In the genomic region with DNA sequence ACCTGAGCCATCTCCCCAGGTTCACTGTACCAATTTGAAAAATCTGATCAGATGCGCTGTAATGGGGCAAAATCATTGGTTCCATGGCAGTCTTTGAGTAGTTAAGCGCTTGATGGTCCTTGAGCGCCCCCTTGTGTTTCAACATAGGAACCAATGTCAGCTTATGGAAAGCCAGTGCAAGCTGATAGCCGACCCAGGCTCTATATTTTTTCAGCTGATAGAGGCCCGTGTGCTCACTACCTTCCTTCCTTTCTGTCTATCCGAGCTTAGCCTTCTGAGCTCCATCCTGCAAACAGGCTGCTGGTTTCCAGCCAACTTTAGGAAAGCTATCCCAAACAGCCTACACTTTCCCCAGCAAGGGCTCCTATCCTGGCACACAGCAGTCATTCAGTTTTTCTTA, we compare ENCODE assay signal across 8 mouse cellular contexts. TPM values are rescaled to one million over a fixed set of nuclear protein-coding genes. Genes with fewer than 3 reads are reported as not detected.
A peak's percentile ranks its signal among the peaks of the same experiment; 100 is the strongest.
DNase-seq lines count a peak whose midpoint lies in the region; ATAC-seq lines count a peak whose summit lies in the region.

No protein-coding gene starts in this region.

- H3K27ac ChIP-seq in midbrain, embryonic 11.5 days (ENCODE audit: low read depth, low read length): no peak overlapping the region
- H3K27ac ChIP-seq in midbrain, embryonic 15.5 days: no peak overlapping the region

- no peak overlapping the region for H3K4me2 ChIP-seq in midbrain, embryonic 11.5 days
- no peak overlapping the region for H3K4me2 ChIP-seq in midbrain, embryonic 15.5 days

- DNase-seq in midbrain, embryonic 11.5 days (ENCODE audit: low spot score, missing footprints): peak; percentile 97
- DNase-seq in adrenal gland, postnatal 10 days: peak; percentile 83
- peak; percentile 83 for DNase-seq in embryo, embryonic 11 days
- peak; percentile 78 for DNase-seq in left cerebral cortex, postnatal 4 days
- peak; percentile 56 to 68 for DNase-seq in natural killer cell, adult 2 months (ENCODE audit: low spot score in 2 of 2)
- DNase-seq in testis, postnatal 14 days (ENCODE audit: low spot score): peak; percentile 62

- H3K36me3 ChIP-seq in midbrain, embryonic 11.5 days (ENCODE audit: control insufficient read depth, insufficient read depth, low read length): no peaks in the 10 kb centered on the region
- no peaks in the 10 kb centered on the region for H3K36me3 ChIP-seq in midbrain, embryonic 15.5 days (replicated peaks)

- H3K9ac ChIP-seq in midbrain, embryonic 11.5 days (ENCODE audit: low read length): no peak overlapping the region
- no peak overlapping the region for H3K9ac ChIP-seq in midbrain, embryonic 15.5 days

- H3K4me1 ChIP-seq in midbrain, embryonic 11.5 days (ENCODE audit: control insufficient read depth, insufficient read depth, low read length): peaks cover 4% of the 10 kb centered on the region
- no peaks in the 10 kb centered on the region for H3K4me1 ChIP-seq in midbrain, embryonic 15.5 days

- ATAC-seq in midbrain, embryonic 11.5 days (ENCODE audit: low FRiP score): no peak
- ATAC-seq in midbrain, embryonic 15.5 days (replicated peaks): no peak; the same call in 1 of the 2 replicates
- peak; percentile 64 for ATAC-seq in inflammation-experienced regulatory T-cells, adult 6 months

- intact Hi-C loops in left cerebral cortex, postnatal 4 days (cut with DNase I): loop anchor here (2.0 to 5.0 kb wide), 2 partner anchors 61 to 178 kb away; partner anchors contain the start of gene Tmem220

- 9% methylated on average over 6 of the region's 6 CpGs for WGBS in midbrain, embryonic 11.5 days
- 3% methylated on average over 6 of the region's 6 CpGs for WGBS in midbrain, embryonic 15.5 days

- peaks cover 14% of the 10 kb centered on the region for H3K27me3 ChIP-seq in midbrain, embryonic 11.5 days (ENCODE audit: control insufficient read depth, insufficient read depth, low read length)
- H3K27me3 ChIP-seq in midbrain, embryonic 15.5 days (replicated peaks): peaks cover 12% of the 10 kb centered on the region

- H3K4me3 ChIP-seq in midbrain, embryonic 11.5 days (ENCODE audit: low read depth, low read length): no peak overlapping the region
- no peak overlapping the region for H3K4me3 ChIP-seq in midbrain, embryonic 15.5 days

- H3K9me3 ChIP-seq in midbrain, embryonic 11.5 days (ENCODE audit: control insufficient read depth, low read length): no peaks in the 10 kb centered on the region
- no peaks in the 10 kb centered on the region for H3K9me3 ChIP-seq in midbrain, embryonic 15.5 days

RNA-seq across cellular contexts. Expression of gene Myh3, which starts 7.4 kb away (rescaled TPM):
- polyA plus RNA-seq in midbrain, embryonic 11.5 days (2014; fragmentation: Nextera tagmentation; extraction: Ambion mirVana): 0.51 and 0.54 TPM in 2 replicates
- polyA plus RNA-seq in midbrain, embryonic 15.5 days (2015; fragmentation: Nextera tagmentation; extraction: Ambion mirVana): 0.15 and 0.22 TPM in 2 replicates
- total RNA-seq in adrenal gland, postnatal 10 days (2021): 1 to 10 TPM; 2.6 to 3.5 TPM
- polyA plus RNA-seq in inflammation-experienced regulatory T-cells, adult 6 months (2017; shearing (Covaris generic)): under 1 TPM; 0.12 to 0.57 (median 0.44) TPM
- 1 to 10 TPM; 2.2 to 2.4 TPM for total RNA-seq in left cerebral cortex, postnatal 4 days (2021)

RNA-seq across cellular contexts. Expression of gene Sco1, which starts 33.0 kb away (rescaled TPM):
- polyA plus RNA-seq in midbrain, embryonic 11.5 days (2014; fragmentation: Nextera tagmentation; extraction: Ambion mirVana): 18.7 and 19.0 TPM in 2 replicates
- 13.5 and 14.0 TPM in 2 replicates for polyA plus RNA-seq in midbrain, embryonic 15.5 days (2015; fragmentation: Nextera tagmentation; extraction: Ambion mirVana)
- total RNA-seq in adrenal gland, postnatal 10 days (2021): 10 to 100 TPM; 18.1 to 21.3 TPM
- 1 to 10 TPM; 6.5 to 9.1 (median 8.9) TPM for polyA plus RNA-seq in inflammation-experienced regulatory T-cells, adult 6 months (2017; shearing (Covaris generic))
- 10 to 100 TPM in 1 of 2 experiments, 1 to 10 TPM in 1; 9.9 to 12.0 TPM for total RNA-seq in left cerebral cortex, postnatal 4 days (2021)

RNA-seq across cellular contexts. Expression of gene Adprm, which starts 33.1 kb away (rescaled TPM):
- 34.8 and 40.5 TPM in 2 replicates for polyA plus RNA-seq in midbrain, embryonic 11.5 days (2014; fragmentation: Nextera tagmentation; extraction: Ambion mirVana)
- polyA plus RNA-seq in midbrain, embryonic 15.5 days (2015; fragmentation: Nextera tagmentation; extraction: Ambion mirVana): 32.4 and 35.3 TPM in 2 replicates
- total RNA-seq in adrenal gland, postnatal 10 days (2021): 10 to 100 TPM; 23.2 to 24.3 TPM
- polyA plus RNA-seq in inflammation-experienced regulatory T-cells, adult 6 months (2017; shearing (Covaris generic)): 10 to 100 TPM; 68.1 to 92.5 (median 75.7) TPM
- 10 to 100 TPM; 24.1 to 26.2 TPM for total RNA-seq in left cerebral cortex, postnatal 4 days (2021)
